Mouse (Mus musculus) testis, adult 2 months (tissue): ENCODE measurements at regions not wholly inside any gene's neighbourhood (a gene's known extent, or its start where the extent isn't known, plus 50 kb on each side); places are given as distances from the start of the nearest gene placed in this dataset.

ENCODE experiments used
- CTCF ChIP-seq: fragments of 200-500 bp; IDR thresholded peaks from 2 replicates; pipeline ENCODE4 v1.5.1; 2012; ENCODE audit warnings: low read depth, mild to moderate bottlenecking, inconsistent platforms, low read length, moderate library complexity; ENCODE audit not compliant: control insufficient read depth, insufficient read depth, insufficient replicate concordance
- POLR2A ChIP-seq: fragments of 200-500 bp; IDR thresholded peaks from 2 replicates; pipeline ENCODE4 v1.6.1; 2012; ENCODE audit warnings: low read depth, mild to moderate bottlenecking, inconsistent platforms, low read length, moderate library complexity; ENCODE audit not compliant: control insufficient read depth

DNA sequence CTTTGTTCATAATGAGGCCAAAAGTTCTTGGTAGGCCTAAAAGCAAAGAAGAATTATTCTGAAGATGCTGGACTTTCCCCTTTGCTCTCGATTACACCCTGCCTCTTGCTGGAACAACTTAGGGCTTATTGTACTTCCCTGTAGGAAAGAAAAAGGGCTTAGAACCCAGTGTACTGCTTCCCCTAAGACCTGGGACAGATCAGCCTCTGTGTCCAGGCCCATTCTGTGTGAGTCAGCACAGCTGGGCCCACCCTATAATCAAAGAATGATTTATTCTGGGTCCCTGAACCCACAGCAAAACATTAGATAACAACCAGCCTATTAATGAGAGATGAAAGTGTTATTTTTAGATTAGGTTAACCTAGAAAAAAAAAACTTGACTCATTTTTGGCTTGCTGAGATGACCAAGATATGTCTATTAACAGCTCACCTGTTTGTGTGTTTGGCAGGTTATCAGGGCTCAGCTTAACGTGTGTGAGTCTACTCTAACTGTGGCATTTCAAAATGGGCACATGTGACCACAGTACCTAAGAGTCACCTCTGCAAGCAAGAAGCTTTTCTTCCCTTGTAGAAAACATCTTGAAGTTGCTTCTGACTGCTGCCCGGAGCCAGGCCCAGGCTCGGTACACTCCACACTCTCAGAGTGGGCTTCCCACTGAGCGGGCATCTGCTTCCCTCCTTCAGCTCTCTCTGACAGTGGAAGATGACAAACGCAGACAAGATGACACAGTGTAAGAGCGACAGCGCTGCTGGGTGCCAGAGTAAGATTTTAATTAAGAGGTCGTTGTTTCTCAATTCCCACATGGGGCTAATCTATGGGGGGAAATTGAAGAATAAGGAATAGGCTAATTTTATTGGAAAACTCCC is 115.9 kb upstream of the Foxq1 start:
- no peak for TF ChIP-seq POLR2A
- no peak for TF ChIP-seq CTCF
